Mouse (Mus musculus) CH12.LX (cell line): ENCODE data around the gene Klhl20. TPM values are rescaled to one million over a fixed set of nuclear protein-coding genes. Genes with fewer than 3 reads are reported as not detected.

Experiments
- DNase-seq: peaks from one replicate; pipeline ENCODE4 v3.0.0-alpha.2; 2013; ENCODE audit errors: extremely low read depth
- H3K27ac ChIP-seq: 2 replicates; pipeline ENCODE4 v1.5.1; 2012; ENCODE audit warnings: low read depth, mild to moderate bottlenecking, control low read depth, moderate library complexity; ENCODE audit not compliant: insufficient read depth
- H3K27me3 ChIP-seq: replicated peaks from 2 replicates; pipeline ENCODE3; 2012; ENCODE audit warnings: inconsistent platforms
- H3K36me3 ChIP-seq, 2 experiments: replicated peaks in 1 of 2; 2 replicates each; pipeline versions ENCODE3 to v1.6.1; 2012; ENCODE audit warnings: inconsistent platforms in 1 of 2, low read length in 1 of 2, mild to moderate bottlenecking in 1 of 2, mixed read lengths in 1 of 2, moderate library complexity in 1 of 2; ENCODE audit not compliant: control insufficient read depth in 1 of 2, insufficient read depth in 1 of 2
- H3K4me1 ChIP-seq, 2 experiments: 2 replicates each; pipeline ENCODE4 v1.6.1; 2012; ENCODE audit warnings: inconsistent platforms in 1 of 2, moderate library complexity in 1 of 2; ENCODE audit not compliant: insufficient read depth in 2 of 2, control insufficient read depth in 1 of 2
- H3K4me2 ChIP-seq: 2 replicates; pipeline ENCODE4 v1.6.1; 2012; ENCODE audit warnings: low read depth, mild to moderate bottlenecking, control low read depth; ENCODE audit not compliant: poor library complexity, insufficient read depth, severe bottlenecking
- H3K4me3 ChIP-seq, 3 experiments: fragments of 150-350 bp in 1 of 3; sonication (generic) in 1 of 3; replicated peaks in 1 of 3; 2 replicates each; pipeline versions ENCODE3 to v1.5.1; 2011 to 2012; ENCODE audit warnings: low read depth in 2 of 3, low read length in 2 of 3, mild to moderate bottlenecking in 2 of 3, moderate library complexity in 2 of 3, control low read depth in 1 of 3, improper control_type of control experiment in 1 of 3, inconsistent platforms in 1 of 3, mixed read lengths in 1 of 3; ENCODE audit not compliant: poor library complexity in 1 of 3
- H3K79me2 ChIP-seq: replicated peaks from 2 replicates; pipeline ENCODE4 v1.6.1; 2012; ENCODE audit warnings: mild to moderate bottlenecking, moderate library complexity; ENCODE audit not compliant: control insufficient read depth, poor library complexity, insufficient read depth, severe bottlenecking; ENCODE audit errors: extremely low read depth
- H3K9ac ChIP-seq: 2 replicates; pipeline ENCODE4 v1.6.1; 2012; ENCODE audit warnings: low read depth, mild to moderate bottlenecking, control low read depth, moderate library complexity; ENCODE audit not compliant: insufficient read depth
- H3K9me3 ChIP-seq: replicated peaks from 2 replicates; pipeline ENCODE3; 2012; ENCODE audit warnings: low read length, inconsistent platforms, mixed read lengths
- CHD2 ChIP-seq: IDR thresholded peaks from 2 replicates; pipeline ENCODE4 v1.6.1; 2011; ENCODE audit warnings: low read length, improper control_type of control experiment
- E2F4 ChIP-seq: IDR thresholded peaks from 2 replicates; pipeline ENCODE4 v1.6.1; 2011; ENCODE audit warnings: low read depth, low read length, improper control_type of control experiment; ENCODE audit not compliant: insufficient replicate concordance
- ELF1 ChIP-seq: IDR thresholded peaks from 2 replicates; pipeline ENCODE4 v1.6.1; 2014; ENCODE audit warnings: low read depth, mild to moderate bottlenecking, inconsistent platforms, low read length, improper control_type of control experiment
- GABPA ChIP-seq: IDR thresholded peaks from 2 replicates; pipeline ENCODE4 v1.6.1; 2012; ENCODE audit warnings: low read depth, low read length, improper control_type of control experiment, inconsistent platforms; ENCODE audit not compliant: insufficient replicate concordance
- HCFC1 ChIP-seq: IDR thresholded peaks from 2 replicates; pipeline ENCODE4 v1.6.1; 2012; ENCODE audit warnings: low read depth, mild to moderate bottlenecking, inconsistent platforms, low read length, improper control_type of control experiment
- IRF4 ChIP-seq: IDR thresholded peaks from 2 replicates; pipeline ENCODE4 v1.6.1; 2014; ENCODE audit warnings: low read depth, mild to moderate bottlenecking, inconsistent platforms, low read length, improper control_type of control experiment
- JUN ChIP-seq: IDR thresholded peaks from 2 replicates; pipeline ENCODE4 v1.6.1; 2011; ENCODE audit warnings: low read depth, mild to moderate bottlenecking, low read length, improper control_type of control experiment, moderate library complexity; ENCODE audit not compliant: insufficient read depth
- JUND ChIP-seq: conservative IDR thresholded peaks from 2 replicates; pipeline ENCODE4 v1.6.1; 2011; ENCODE audit warnings: low read depth, low read length, improper control_type of control experiment
- KAT2A ChIP-seq: IDR thresholded peaks from 2 replicates; pipeline ENCODE4 v1.6.1; 2012; ENCODE audit warnings: low read length, improper control_type of control experiment, inconsistent platforms; ENCODE audit not compliant: insufficient replicate concordance
- MEF2A ChIP-seq: IDR thresholded peaks from 2 replicates; pipeline ENCODE4 v1.6.1; 2014; ENCODE audit warnings: low read depth, mild to moderate bottlenecking, inconsistent platforms, low read length, improper control_type of control experiment, borderline replicate concordance
- MYC ChIP-seq: IDR thresholded peaks from 2 replicates; pipeline ENCODE4 v1.6.1; 2011; ENCODE audit warnings: low read depth, mild to moderate bottlenecking, improper control_type of control experiment, low read length
- NELFE ChIP-seq: IDR thresholded peaks from 2 replicates; pipeline ENCODE4 v1.6.1; 2011; ENCODE audit warnings: low read depth, low read length, improper control_type of control experiment
- POLR2A ChIP-seq: IDR thresholded peaks from 2 replicates; pipeline ENCODE4 v1.6.1; 2011; ENCODE audit warnings: low read depth, mild to moderate bottlenecking, improper control_type of control experiment, low read length
- POLR2AphosphoS2 ChIP-seq: IDR thresholded peaks from 2 replicates; pipeline ENCODE4 v1.6.1; 2011; ENCODE audit warnings: low read depth, low read length, improper control_type of control experiment
- RAD21 ChIP-seq: IDR thresholded peaks from 2 replicates; pipeline ENCODE4 v1.6.1; 2011; ENCODE audit warnings: low read depth, mild to moderate bottlenecking, low read length, improper control_type of control experiment, moderate library complexity
- TBP ChIP-seq: conservative IDR thresholded peaks from 2 replicates; pipeline ENCODE4 v1.6.1; 2011; ENCODE audit warnings: low read depth, low read length, improper control_type of control experiment
- ZMIZ1 ChIP-seq: IDR thresholded peaks from 2 replicates; pipeline ENCODE4 v1.6.1; 2012; ENCODE audit warnings: low read depth, mild to moderate bottlenecking, inconsistent platforms, low read length, improper control_type of control experiment
- ZNF384 ChIP-seq: IDR thresholded peaks from 2 replicates; pipeline ENCODE4 v1.6.1; 2012; ENCODE audit warnings: low read depth, low read length, improper control_type of control experiment, inconsistent platforms
- dilution Hi-C: fragments of 300-500 bp; cut with MboI; formaldehyde crosslinking; loops from 2 replicates; pipeline ENCODE4 v1.14.3; 2020; ENCODE audit warnings: low sequenced_read_pairs; ENCODE audit not compliant: extremely low pct_unique_long_range_greater_than_20kb, extremely low pct_ligation_motif_present
- in situ Hi-C: fragments of 300-500 bp; cut with MboI; formaldehyde crosslinking; loops from 3 replicates; pipeline ENCODE4 v1.14.3; 2019; ENCODE audit warnings: low sequenced_read_pairs, low pct_ligation_motif_present, low pct_unique_long_range_greater_than_20kb, mixed read lengths
- polyA plus RNA-seq: library from polyadenylated mRNA; unstranded; fragments of >175 nt; gene quantifications from 2 replicates; pipeline ENCODE4 v1.2.1, GENCODE M21; 2012; ENCODE audit warnings: low read depth; ENCODE audit not compliant: insufficient read length
- total RNA-seq, 2 experiments: library from RNA; depleted of rRNA; stranded (reverse); fragments of 300-350 nt in 1 of 2; fragments of >200 nt in 1 of 2; gene quantifications; 2 replicates each; pipeline ENCODE4 v1.2.3; 2012 to 2014

The Klhl20 gene
- total and polyA plus RNA-seq, 3 experiments, result 7.9 to 16.3 (median 8.3) TPM

- TF ChIP-seq TBP (peak; percentile 50; the same call in 1 of the 2 replicates), IRF4 (peak; percentile 75), JUND (no peak), ZNF384 (no peak), GABPA (peak; percentile 50; the same call in 1 of the 2 replicates), MEF2A (peak; percentile 68; the same call in 1 of the 2 replicates), POLR2A (peak; percentile 79), KAT2A (peak; percentile 91; the same call in 1 of the 2 replicates), POLR2AphosphoS2 (peak; percentile 84; the same call in 1 of the 2 replicates), E2F4 (peak; percentile 79; the same call in 1 of the 2 replicates), HCFC1 (peak; percentile 95), NELFE (peak; percentile 61)
- TF ChIP-seq, all 38 proteins: peak for 23
Observed at GRCm38 (mm10) chr1:161070352-161071271, 60.7 kb downstream of the Klhl20 start, which contains the start of the genes Dars2 and Cenpl (continued).

- no peak overlapping the region for H3K4me3 ChIP-seq
- peaks cover 33 to 77% of the 10 kb centered on the region in 2 experiments for H3K36me3 ChIP-seq
- no peaks in the 10 kb centered on the region for H3K27me3 ChIP-seq
- H3K9ac ChIP-seq, result no peak overlapping the region
- no peak overlapping the region for H3K4me2 ChIP-seq
- TF ChIP-seq MYC (no peak), RAD21 (no peak), ZNF384 (no peak)
- TF ChIP-seq, all 38 proteins: peak for 0
- H3K4me1 ChIP-seq, result no peaks in the 10 kb centered on the region
- dilution Hi-C loops, result no loop called here
- no peak overlapping the region for H3K27ac ChIP-seq
- in situ Hi-C loops, result loop anchor here (25.0 kb wide), 1 partner anchor 674 kb away; no protein-coding TSS in a partner anchor
- no peak for DNase-seq
- H3K79me2 ChIP-seq, result no peaks in the 10 kb centered on the region
- no peaks in the 10 kb centered on the region for H3K9me3 ChIP-seq
Observed at GRCm38 (mm10) chr1:161063351-161063750, 68.0 kb downstream of the Klhl20 start.

GRCm38 (mm10) chr1:161057164-161057563 is 74.1 kb downstream of the Klhl20 start:
- H3K79me2 ChIP-seq, result no peaks in the 10 kb centered on the region
- no peak overlapping the region for H3K27ac ChIP-seq
- no peak overlapping the region for H3K9ac ChIP-seq
- no peak for DNase-seq
- no peak overlapping the region for H3K4me2 ChIP-seq
- in situ Hi-C loops, result loop anchor here (25.0 kb wide), 1 partner anchor 680 kb away; no protein-coding TSS in a partner anchor
- no peak overlapping the region for H3K4me3 ChIP-seq
- no peaks in the 10 kb centered on the region for H3K9me3 ChIP-seq
- H3K27me3 ChIP-seq, result no peaks in the 10 kb centered on the region
- H3K4me1 ChIP-seq, result no peaks in the 10 kb centered on the region
- peaks cover 51 to 82% of the 10 kb centered on the region in 2 experiments for H3K36me3 ChIP-seq
- dilution Hi-C loops, result no loop called here
- TF ChIP-seq ELF1, result no peak
- TF ChIP-seq ZMIZ1, result no peak
- TF ChIP-seq JUN, result no peak
- TF ChIP-seq POLR2AphosphoS2, result no peak
- no peak for TF ChIP-seq ZNF384
- no peak for TF ChIP-seq CHD2
- TF ChIP-seq, all 38 proteins: peak for 0
